In the genomic region with DNA sequence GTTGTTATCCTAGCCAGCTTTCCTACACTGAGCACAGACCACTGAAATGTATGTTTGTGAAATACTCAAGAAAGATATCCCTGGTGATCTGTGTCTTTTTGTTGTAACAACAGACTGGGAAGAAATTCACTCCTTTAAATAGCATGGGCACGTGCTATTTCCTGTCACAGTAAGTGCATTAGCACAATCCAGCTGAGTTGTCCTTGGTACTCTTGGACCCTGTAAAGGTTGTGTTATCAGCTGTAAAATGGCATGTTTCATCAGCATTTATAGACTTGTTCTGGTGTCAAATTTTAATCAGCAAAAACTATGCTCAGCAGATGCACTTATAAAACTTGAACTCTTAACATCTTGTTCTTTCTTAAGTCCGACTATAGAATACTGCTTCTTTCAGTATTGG, we compare ENCODE assay signal across 27 mouse cellular contexts.
"Had no signal": no experiment of that assay in that cellular context is flagged by ENCODE, and none has a peak within 500 bp of the region (broad histone marks: within the 10 kb centered on the region; RNA-seq: fewer than 3 reads in every experiment).

No protein-coding gene starts in this region.

- DNase-seq: gastrocnemius, adult 2 months; gastrocnemius, postnatal 10 days; gastrocnemius, postnatal 25 days; heart, adult 18-20 months; heart, postnatal 10 days; heart, postnatal 4 days; kidney, adult 11 months; kidney, adult 2 months; kidney, adult 9 months; kidney, postnatal 14 days; kidney, postnatal 36 days; layer of hippocampus, adult 9-11 months; layer of hippocampus, postnatal 36 days; left cerebral cortex, postnatal 4 days had no signal

- H3K36me3 ChIP-seq: heart, embryonic 10.5 days; heart, embryonic 12.5 days; hindbrain, embryonic 12.5 days; kidney, embryonic 15.5 days; limb, embryonic 13.5 days; limb, embryonic 15.5 days had no signal

- H3K4me2 ChIP-seq: heart, embryonic 12.5 days; hindbrain, embryonic 12.5 days; hindbrain, embryonic 14.5 days; kidney, embryonic 15.5 days; limb, embryonic 13.5 days; limb, embryonic 15.5 days; liver, embryonic 11.5 days had no signal

- H3K27me3 ChIP-seq: heart, embryonic 12.5 days; hindbrain, embryonic 12.5 days; kidney, embryonic 15.5 days; limb, embryonic 13.5 days; limb, embryonic 15.5 days had no signal

- H3K4me1 ChIP-seq: heart, embryonic 10.5 days; heart, embryonic 12.5 days; hindbrain, embryonic 10.5 days; hindbrain, embryonic 12.5 days; limb, embryonic 13.5 days; limb, embryonic 15.5 days had no signal

- H3K4me3 ChIP-seq: gastrocnemius, adult 2 months; heart, embryonic 10.5 days; heart, embryonic 12.5 days; hindbrain, embryonic 10.5 days; hindbrain, embryonic 12.5 days; kidney, embryonic 15.5 days; limb, embryonic 13.5 days; limb, embryonic 15.5 days had no signal

- H3K9me3 ChIP-seq: heart, embryonic 10.5 days; heart, embryonic 12.5 days; hindbrain, embryonic 10.5 days; hindbrain, embryonic 12.5 days; kidney, embryonic 15.5 days; limb, embryonic 13.5 days; limb, embryonic 15.5 days had no signal

- ATAC-seq: hindbrain, embryonic 16.5 days; inflammation-experienced regulatory T-cells, adult 6 months had no signal

- H3K9ac ChIP-seq: heart, embryonic 12.5 days; hindbrain, embryonic 12.5 days; hindbrain, embryonic 14.5 days; kidney, embryonic 15.5 days; limb, embryonic 13.5 days; limb, embryonic 15.5 days; liver, embryonic 14.5 days had no signal

- H3K27ac ChIP-seq: gastrocnemius, adult 2 months; heart, embryonic 10.5 days; hindbrain, embryonic 10.5 days; hindbrain, embryonic 12.5 days; hindbrain, embryonic 14.5 days; kidney, embryonic 15.5 days; kidney, postnatal 0 days; limb, embryonic 13.5 days; limb, embryonic 15.5 days; liver, embryonic 14.5 days had no signal
